Mouse (Mus musculus): Measurements from ENCODE around the gene Foxn4.

The Foxn4 gene

GRCm38 (mm10) chr5:114273693-114274402 lies at the start of gene Foxn4:
TSS of gene Foxn4 (minus strand) at chr5:114273807.
- no peak for DNase-seq

- peak; percentile 60 to 73 for DNase-seq
These were observed 49.6 kb upstream of the Foxn4 start for GRCm38 (mm10) chr5:114323105-114323790.

- no peak for DNase-seq
These were observed 36.1 kb upstream of the Foxn4 start for GRCm38 (mm10) chr5:114309680-114310036.

- no peak for DNase-seq
These were observed 35.4 kb upstream of the Foxn4 start for GRCm38 (mm10) chr5:114308765-114309679.

DNA sequence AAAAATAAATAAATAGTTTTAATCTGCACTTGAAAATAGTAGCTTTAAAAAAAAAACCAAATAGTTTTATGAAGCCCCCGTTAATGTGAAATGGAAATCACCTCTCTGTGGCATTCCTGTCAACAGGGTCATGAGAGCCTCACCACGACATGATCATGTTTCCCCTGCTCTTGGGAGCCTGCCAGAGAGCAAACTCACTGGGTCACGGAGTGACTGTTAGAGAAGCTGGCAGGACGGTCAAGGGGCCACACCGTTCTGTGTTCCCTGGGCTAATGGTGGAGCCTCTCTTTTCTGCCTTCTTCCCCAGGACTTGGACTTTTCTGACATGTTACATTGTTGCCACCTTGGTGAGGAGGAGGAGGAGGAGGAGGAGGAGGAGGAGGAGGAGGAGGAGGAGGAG lies 32.9 kb upstream of the Foxn4 start:
- no peak for DNase-seq

GRCm38 (mm10) chr5:114303166-114303565 lies 29.6 kb upstream of the Foxn4 start:
- no peak for DNase-seq

DNA sequence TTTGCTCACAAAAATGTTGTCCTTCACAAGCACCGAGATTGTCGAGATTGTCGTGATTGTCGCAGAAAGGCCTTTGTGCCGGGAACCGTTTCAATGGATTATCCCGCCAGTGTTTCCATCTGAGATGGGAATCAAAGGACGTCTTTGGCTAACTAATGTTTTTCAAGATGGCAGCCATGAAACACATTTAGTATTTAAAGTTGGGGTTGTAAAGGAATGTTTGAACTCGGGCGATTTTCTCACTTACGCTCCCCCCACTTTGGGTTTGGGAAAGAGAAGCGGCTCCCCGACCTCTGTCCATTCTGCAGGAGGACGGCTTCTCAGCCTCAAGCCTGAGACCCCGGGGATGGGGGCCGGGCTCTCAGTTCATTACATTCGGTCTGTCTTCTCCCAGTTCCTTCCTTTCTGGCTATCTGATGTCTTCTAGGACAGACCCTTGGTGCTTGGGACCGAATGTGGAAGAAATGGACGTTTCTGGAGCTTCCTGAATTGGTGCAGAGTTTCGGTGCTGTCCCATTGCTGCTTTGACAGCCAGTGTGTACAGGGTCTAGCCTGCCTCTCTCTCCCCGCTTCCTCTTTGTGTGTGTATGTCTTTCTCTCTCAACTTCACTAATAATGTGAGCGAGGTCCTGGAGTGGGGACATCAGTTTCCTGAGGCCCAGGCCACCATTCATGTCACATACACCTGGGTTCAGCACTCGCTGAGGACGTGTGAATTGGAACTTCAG lies 26.4 kb upstream of the Foxn4 start:
- no peak for DNase-seq

- no peak for DNase-seq
These were observed 25.7 kb upstream of the Foxn4 start for GRCm38 (mm10) chr5:114299156-114299855.

- no peak for DNase-seq
These were observed 24.7 kb upstream of the Foxn4 start for GRCm38 (mm10) chr5:114298212-114298894.

GRCm38 (mm10) chr5:114296693-114297631 lies 23.4 kb upstream of the Foxn4 start:
- DNase-seq = no peak

DNA sequence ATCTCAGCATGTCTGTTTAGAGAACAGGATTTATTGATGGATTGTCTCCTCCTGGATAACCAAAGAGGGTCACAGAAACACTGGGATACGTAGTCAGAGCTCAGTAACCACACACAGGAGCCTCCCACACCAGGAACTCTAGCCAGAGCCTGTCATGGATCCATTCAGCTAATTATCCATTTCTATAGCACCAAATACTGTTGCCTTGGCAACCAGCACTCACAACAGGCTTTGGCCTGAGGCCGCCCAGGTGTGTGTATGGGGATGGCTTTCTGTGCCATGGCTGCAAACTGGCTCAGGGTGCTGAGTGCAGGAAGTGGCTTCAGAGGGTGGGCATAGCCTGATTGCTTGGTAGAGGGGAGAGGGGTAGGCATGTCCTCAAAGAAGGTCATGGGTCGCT lies 16.4 kb upstream of the Foxn4 start:
- no peak for DNase-seq

GRCm38 (mm10) chr5:114288874-114289273 lies 15.3 kb upstream of the Foxn4 start, which contains the start of gene Myo1h:
TSS of gene Myo1h (plus strand) at chr5:114289166.
- DNase-seq = no peak

DNA sequence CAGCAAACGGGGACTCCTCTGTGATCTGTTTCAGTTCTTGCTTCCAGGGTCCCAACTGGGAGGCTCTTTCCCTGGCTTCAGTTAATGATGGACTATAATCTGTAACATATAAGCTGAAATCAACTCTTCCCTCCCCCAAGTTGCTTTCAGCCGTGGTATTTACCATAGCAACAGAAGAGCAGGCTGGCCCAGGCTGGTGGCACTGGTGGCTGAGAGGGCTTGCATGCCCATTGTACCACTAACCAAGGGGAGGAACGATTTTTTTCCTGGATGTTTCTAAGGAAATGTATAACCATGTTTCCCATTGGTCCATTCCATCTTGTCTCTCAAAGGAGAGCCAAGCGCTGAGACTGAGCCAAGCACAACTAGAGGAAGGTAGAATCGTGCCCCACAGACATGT lies 14.8 kb upstream of the Foxn4 start:
- no peak for DNase-seq

- no peak for DNase-seq
These were observed 13.4 kb upstream of the Foxn4 start for GRCm38 (mm10) chr5:114286872-114287571.

GRCm38 (mm10) chr5:114286102-114286501 lies 12.5 kb upstream of the Foxn4 start:
- DNase-seq = no peak

DNA sequence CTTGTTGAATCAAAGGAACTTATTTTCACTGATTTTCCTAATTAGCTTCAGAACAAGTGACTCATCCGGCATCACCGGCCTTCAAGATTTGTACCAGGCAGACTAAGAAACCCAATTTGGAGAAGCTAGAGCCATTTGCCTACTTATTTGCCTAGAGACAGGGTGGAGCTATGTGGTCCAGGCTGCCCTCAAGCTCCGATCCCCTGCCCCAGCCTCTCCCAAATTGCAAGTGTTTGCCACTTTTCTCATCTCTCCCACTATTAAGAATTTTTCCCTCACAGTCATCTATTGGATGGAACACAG lies 11.7 kb upstream of the Foxn4 start:
- no peak for DNase-seq

DNA sequence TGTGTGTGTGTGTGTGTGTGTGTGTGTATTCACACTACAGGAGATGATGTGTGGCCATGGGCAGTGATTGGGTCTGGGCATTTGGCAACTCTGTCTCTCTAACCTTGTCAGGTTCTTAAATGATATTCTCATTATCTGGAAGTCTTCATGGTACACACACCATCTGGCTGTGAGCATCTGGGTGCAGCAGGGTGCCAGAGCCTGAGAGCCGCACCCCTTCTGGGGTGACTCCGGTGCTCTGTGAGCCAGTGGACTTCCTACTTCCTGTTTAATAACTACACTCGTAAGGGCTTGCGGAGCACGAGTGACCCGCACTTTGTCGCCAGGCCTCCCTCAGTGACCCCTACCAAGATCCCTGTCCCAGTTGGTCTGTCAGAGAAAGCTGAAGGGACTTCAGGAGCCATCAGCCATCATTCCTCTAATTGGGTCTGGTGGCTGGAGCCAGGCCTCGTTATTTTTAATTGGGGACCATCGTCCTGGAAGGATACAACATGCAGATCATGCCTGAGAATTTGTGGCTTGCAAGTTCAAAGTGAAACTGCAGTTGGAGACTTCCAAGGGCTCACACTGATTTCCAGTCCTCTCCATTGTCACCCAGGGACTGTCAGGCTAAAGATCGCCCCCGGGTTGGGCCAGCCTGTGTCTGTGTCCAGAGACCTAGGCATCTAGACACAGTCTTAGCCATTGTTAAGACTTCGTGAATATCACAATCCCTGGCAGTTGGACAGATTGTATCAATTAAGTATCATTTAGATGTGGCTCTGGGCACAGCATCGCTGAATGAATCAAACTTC lies 11.2 kb upstream of the Foxn4 start:
- no peak for DNase-seq

GRCm38 (mm10) chr5:114282346-114282745 lies 8.7 kb upstream of the Foxn4 start:
- DNase-seq = no peak

All from thymus, postnatal 36 days (tissue).